Mouse (Mus musculus) adrenal gland, postnatal 25 days (tissue): ENCODE results near the gene Ppm1n. TPM values are rescaled to one million over a fixed set of nuclear protein-coding genes. Genes with fewer than 3 reads are reported as not detected.
"Not testable (repeated sequence)": the region's sequence is repeated elsewhere in the genome, so short reads cannot be mapped to it uniquely, and the experiment has no call there.

Experiments
- DNase-seq: peaks from one replicate; pipeline ENCODE4 v3.0.0; 2021; ENCODE audit warnings: mixed read lengths
- total RNA-seq: library from RNA; stranded (reverse); gene quantifications from 2 replicates; pipeline ENCODE4 v1.2.3, GENCODE M21; 2021

Ppm1n gene
- total RNA-seq, 1 experiment from 2014 or later: not detected

- peak; percentile 77 for DNase-seq
Observed at GRCm38 (mm10) chr7:19282791-19283405, 3.0 kb upstream of the Ppm1n start.

DNA sequence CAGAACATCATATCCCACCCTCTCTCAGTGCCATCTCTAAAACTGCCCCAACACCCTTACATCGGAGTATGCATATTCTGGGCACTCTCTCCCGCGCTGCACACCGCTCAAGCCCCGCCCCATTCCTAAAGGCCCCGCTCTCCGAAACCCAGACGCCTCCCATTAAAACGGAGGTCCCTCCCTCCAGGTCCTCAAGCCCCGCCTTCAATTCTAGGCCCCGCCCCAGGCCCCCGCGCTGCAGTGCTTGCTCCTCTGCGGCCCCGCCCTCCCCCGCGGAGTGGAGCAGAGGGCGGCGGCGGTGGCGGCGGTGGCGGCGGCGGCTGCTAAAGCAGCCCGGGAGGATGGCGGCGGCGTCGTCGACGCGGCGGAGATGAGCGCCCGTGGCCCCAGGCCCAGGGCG, 2.5 kb upstream of the Ppm1n start, which contains the start of gene Rtn2:
Gene Rtn2, plus strand, starts transcription at position 240 of the 400 bp plus-strand sequence.
- peak; percentile 78 for DNase-seq

GRCm38 (mm10) chr7:19281680-19282304, 1.9 kb upstream of the Ppm1n start:
- DNase-seq: not testable (repeated sequence)

DNA sequence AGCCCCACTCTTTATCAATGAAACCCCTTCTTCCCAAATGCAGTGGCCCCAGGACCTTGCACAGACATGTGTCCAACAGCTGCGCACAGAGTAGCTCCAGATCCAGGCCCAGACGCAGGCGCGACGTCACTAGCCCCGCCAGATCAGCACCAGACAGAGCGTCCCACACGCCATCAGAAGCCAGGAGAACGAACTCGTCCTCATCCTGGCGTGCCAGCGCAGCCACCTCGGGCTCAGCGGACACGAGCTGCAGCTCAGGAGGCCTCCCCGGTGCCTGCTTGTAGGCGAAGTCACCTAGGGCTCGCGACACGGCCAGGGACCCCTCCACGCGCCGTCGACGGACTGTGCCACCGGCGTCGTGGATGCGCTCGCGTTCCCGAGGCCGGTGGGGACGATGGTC, 812 bp downstream of the Ppm1n start:
- DNase-seq: no peak

GRCm38 (mm10) chr7:19276253-19276652, 3.6 kb downstream of the Ppm1n start:
- DNase-seq: no peak

DNA sequence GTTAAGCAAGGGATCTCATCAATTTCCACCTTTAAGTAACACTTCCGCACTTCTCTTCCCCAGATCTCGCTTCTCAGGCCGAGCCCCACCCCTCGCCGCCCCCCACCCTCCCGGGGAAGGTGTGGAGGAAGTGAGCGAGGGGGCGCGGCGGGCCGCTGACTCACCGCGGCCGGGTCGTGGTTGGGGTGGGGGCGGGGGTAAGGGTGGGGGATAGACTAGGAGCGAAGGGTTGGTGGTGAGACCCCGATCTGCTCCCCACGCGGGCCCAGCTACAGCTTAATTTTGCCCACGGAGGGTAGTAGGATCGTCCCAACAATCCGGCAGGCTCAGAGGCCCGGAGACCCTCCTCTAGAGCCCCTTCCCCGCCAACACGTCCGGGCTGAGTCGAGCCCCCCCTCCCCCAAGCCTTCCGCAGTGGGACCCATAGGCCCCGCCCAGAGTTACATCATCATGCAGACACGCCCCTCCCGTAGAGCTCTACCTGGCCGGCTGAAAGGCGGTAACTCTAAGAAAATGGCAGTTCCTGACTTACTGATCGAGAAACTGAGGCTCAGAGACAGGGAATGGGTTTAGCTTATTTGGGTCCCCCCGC, 7.6 kb downstream of the Ppm1n start:
- peak; percentile 77 for DNase-seq

GRCm38 (mm10) chr7:19271238-19272172, 8.4 kb downstream of the Ppm1n start, which contains the start of gene Vasp:
Vasp (minus strand) TSS chr7:19271817.
- peak; percentile 84 for DNase-seq

DNA sequence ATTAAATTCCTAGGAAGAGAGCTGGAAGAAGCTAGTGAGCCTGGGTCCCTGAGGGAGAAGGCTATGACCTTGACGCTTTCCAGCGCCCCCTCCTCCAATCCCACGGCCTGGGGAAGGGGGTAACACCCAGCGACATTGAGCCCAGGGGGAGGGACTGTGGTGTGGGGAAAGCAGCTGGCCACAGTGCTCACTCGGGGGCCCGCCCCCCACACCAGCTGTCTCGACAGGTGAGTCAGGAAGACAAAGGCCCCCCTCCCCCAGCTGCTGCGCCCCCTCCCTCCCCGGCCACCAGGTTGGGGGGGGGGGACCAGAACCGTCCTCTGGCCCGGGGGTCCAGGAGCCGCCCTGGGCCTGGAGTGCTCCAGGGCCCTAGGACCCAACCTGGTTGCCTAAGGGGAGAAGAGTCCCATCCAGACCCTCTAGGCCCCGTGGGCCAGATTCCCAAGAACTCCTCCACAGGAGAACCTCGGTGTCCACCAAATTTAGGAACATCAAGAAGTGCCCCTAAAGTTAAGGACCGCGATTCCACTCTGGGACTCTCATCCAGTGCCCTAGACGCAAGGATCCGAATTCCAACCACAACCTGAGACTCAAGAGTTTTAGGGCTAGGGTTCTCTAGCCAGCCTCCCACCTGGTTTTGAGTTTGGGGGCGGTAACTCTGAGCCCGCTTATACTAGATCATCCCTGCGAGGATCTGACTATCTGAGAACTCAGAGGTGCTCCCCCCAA, 9.2 kb downstream of the Ppm1n start:
- DNase-seq: no peak

DNA sequence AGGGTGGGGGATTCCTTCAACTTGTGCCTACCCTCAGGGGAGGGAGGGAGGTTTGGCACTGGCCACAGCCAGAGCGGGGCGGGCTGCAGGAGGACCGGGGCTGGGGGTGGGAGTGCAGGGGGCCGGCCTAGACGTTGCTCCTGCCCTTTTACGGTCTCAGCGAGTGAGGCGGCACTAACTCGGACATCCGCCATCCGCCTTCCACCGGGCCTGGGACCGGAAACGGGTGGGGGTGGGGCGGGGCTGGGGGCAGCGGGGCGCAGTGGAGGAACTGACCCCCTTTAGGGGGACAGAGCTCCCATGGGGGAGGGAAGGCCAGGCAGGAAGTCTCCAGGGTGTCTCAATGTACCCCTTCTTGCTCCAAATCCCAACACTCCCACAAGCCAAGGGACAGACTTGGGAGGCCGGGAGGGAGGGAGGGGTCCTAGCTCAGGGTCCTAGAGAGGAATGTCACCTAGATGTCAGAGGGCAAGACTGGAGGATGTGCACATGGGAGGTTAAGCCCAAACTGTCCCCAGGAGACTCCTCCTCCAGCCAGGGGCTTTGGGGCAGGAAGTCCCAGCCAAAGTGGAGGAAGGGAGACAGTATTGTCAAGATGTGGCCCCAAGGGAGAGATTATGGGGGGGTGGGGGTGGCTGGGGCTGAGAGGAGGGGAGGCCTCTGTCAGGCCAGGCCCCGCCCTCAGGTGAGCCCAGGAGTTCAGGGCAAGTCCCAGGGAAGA, 10.0 kb downstream of the Ppm1n start:
- DNase-seq: peak; percentile 64

DNA sequence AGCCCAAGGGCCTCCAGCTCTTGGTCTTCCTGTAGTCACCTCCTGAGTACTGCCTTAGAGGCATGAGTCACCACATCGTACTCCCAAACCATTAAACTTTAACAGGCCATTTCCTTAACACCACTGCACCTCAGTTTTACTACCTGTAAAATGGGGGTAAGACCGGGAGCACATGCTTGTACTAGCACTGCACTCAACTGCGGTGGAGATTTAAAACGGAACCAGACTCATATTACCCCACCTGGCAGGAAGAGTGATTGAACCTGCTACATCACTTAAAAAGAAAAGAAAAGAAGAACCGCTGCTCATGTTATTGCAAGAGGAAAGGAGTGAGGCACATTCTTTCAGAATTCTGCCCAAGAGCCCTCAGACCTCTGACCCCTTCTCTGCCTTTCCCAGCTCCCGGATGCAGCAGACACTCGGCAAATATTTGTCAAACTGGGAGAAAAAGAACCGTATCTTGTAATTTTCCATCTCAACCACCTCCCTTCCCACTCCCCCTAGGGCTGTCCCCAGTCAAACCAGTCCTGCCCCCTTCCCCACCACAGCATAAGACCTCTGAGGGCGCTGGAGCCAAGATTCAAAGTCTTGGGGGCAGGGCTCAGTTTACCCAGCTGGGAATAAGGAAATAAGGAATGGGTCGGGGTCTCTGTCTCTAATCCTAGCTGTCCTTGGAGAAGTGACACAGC, 10.7 kb downstream of the Ppm1n start:
- no peak for DNase-seq

- no peak for DNase-seq
Observed at GRCm38 (mm10) chr7:19267051-19267450, 12.8 kb downstream of the Ppm1n start.

GRCm38 (mm10) chr7:19265928-19266822, 13.7 kb downstream of the Ppm1n start:
- DNase-seq: no peak

GRCm38 (mm10) chr7:19265147-19265546, 14.7 kb downstream of the Ppm1n start:
- DNase-seq: no peak

DNA sequence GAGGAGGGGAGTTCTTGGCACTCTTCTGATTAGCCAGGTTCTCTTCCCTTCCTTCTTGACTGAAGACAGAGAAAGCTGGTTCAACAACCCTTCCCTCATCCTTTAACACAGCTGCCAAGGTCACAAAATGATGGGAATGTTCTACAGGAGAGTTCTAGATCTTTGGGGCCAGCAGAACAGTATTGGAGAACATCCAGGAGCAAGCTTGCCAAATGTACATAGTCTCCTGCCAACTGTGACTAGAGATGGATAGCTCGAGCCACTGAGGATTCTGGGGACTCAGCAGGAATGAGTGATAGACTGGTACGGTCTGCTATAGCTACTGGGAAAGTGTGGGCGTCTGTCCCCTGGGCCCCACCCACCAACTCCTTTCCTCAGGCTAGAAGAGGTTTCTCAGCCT, 21.5 kb downstream of the Ppm1n start:
- DNase-seq: no peak

DNA sequence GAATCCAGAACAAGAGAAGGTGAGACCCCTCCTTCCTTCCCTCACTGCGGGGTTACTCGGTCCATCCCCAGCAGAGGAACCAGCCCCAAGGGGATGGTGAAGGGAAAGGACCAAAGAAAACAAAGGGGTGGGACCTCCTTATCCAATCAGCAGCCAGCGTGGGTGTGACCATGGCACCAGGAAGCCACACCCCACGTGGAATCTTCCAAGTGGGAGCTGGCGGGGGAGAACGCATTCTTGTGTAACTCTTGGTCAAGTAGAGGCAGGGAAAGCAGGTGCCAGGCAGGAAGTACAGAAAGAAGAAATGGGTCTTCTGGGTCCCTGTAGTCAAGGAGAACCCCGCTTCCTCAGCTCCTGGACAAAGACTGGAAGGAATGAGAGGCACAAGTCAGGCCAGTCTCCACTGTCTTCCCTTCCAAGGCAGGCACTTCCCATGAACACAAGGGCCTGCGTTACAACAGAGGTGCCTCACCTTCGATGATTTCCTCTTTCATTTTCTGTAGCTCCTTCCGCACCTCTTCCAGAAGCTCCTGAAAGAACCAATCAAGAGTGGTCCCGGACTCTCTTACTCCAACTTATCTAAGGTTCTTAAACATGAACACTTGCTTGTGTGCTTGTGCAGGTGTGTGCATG, 22.4 kb downstream of the Ppm1n start:
- DNase-seq: peak; percentile 55

DNA sequence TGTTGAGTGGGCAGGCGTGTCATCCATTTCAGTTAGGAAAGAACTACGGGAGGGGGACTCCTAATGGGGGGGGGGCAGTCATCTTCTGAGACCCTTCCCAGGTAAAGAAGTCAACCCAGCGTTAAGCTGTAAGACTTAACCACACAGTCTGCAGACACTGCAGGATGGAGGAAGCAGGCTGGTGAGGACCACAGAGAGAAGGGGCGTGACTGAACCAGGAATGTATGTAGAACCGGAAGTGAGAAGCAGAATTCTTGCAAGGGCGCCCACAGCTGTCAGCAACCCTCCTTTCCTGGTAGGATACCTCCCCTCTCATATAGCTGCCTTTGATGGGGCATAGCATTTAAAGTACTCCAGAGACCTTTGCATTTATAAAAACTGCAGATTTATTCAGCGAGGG, 23.3 kb downstream of the Ppm1n start:
- DNase-seq: no peak

- DNase-seq: no peak
Observed at GRCm38 (mm10) chr7:19255395-19255794, 24.5 kb downstream of the Ppm1n start.

DNA sequence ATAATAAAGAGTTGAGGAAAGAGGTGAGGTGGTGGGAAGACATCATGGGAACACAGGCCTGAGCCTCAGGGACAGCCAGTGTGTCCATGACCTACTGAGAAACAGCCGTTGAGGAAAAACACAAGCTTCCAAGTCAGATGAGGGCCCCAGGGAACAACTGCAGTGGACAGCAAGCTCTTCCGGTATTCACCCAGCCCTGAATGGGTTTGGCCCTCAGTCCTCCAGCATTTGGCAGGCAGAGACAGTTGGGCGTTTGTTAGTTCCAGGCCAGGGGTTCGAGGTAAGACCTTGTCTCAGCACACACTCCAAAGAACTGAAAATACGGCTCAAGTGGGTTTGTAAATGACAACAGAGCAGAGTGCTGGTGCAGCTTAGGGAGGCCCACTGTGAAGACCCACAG, 26.4 kb downstream of the Ppm1n start:
- no peak for DNase-seq

DNA sequence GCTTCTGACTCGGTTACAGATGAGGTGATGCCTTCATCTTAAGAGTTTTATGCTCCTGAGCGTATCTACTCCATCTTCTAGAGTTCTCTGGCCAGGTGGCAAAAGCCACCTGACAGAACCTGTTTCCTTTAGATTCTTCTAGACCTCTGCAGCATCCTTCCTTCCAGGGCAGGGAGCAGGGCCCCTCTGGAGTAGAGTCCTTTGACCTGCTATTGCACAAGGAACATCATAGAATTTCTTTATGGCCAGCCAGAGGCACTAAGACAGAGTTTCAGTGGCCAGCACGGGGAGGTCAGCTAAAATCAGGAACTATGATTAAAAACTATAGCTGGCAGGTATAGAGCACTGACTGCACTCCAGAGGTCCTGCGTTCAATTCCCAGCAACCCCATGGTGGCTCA, 27.8 kb downstream of the Ppm1n start:
- DNase-seq: no peak
